Mouse (Mus musculus) kidney, embryonic 15.5 days (tissue): ENCODE results near the gene Efcab8. TPM values are rescaled to one million over a fixed set of nuclear protein-coding genes. Genes with fewer than 3 reads are reported as not detected.

ENCODE experiments used
- ATAC-seq: fragments of 200-750 bp; cut with Nextera tagmentation; replicated peaks from 2 replicates; pipeline ENCODE4 v1.8.0; 2017; ENCODE audit warnings: moderate TSS enrichment; ENCODE audit not compliant: low FRiP score
- H3K27ac ChIP-seq: fragments of 300-500 bp; sonication (generic); 2 replicates; pipeline ENCODE4 v1.5.1; 2015; ENCODE audit warnings: mild to moderate bottlenecking, inconsistent platforms
- H3K27me3 ChIP-seq: fragments of 300-500 bp; sonication (generic); 2 replicates; pipeline ENCODE4 v1.6.1; 2015; ENCODE audit warnings: inconsistent platforms
- H3K36me3 ChIP-seq: fragments of 300-500 bp; sonication (generic); 2 replicates; pipeline ENCODE4 v1.6.1; 2015; ENCODE audit warnings: inconsistent platforms
- H3K4me1 ChIP-seq: fragments of 300-500 bp; sonication (generic); 2 replicates; pipeline ENCODE4 v1.6.1; 2015; ENCODE audit warnings: inconsistent platforms
- H3K4me2 ChIP-seq: fragments of 300-500 bp; sonication (generic); 2 replicates; pipeline ENCODE4 v1.6.1; 2015; ENCODE audit warnings: moderate library complexity, mild to moderate bottlenecking, inconsistent platforms
- H3K4me3 ChIP-seq: fragments of 300-500 bp; sonication (generic); replicated peaks from 2 replicates; pipeline ENCODE4 v1.5.1; 2015; ENCODE audit warnings: mild to moderate bottlenecking, inconsistent platforms
- H3K9ac ChIP-seq: fragments of 300-500 bp; sonication (generic); 2 replicates; pipeline ENCODE4 v1.6.1; 2015; ENCODE audit warnings: mild to moderate bottlenecking, inconsistent platforms
- H3K9me3 ChIP-seq: fragments of 300-500 bp; sonication (generic); replicated peaks from 2 replicates; pipeline ENCODE4 v1.6.1; 2016; ENCODE audit warnings: inconsistent platforms
- WGBS: fragments of 180-500 bp; shearing (Covaris S2); methylation state at CpG from one replicate; pipeline ENCODE4 v1.1.7; 2015; ENCODE audit warnings: mixed read lengths; 5-methylcytosine and 5-hydroxymethylcytosine counted together
- polyA plus RNA-seq: library from polyadenylated mRNA; unstranded; fragments of >200 nt; fragmentation: Nextera tagmentation; extraction: Ambion mirVana; gene quantifications from 2 replicates; pipeline ENCODE4 v1.2.1, GENCODE M21; 2015

Gene Efcab8
- polyA plus RNA-seq, 1 experiment from 2014 or later = not detected

- no peak overlapping the region for H3K9ac ChIP-seq
- no peaks in the 10 kb centered on the region for H3K36me3 ChIP-seq
- H3K4me1 ChIP-seq = no peaks in the 10 kb centered on the region
- H3K4me3 ChIP-seq = no peak overlapping the region
- no peak overlapping the region for H3K27ac ChIP-seq
- no peaks in the 10 kb centered on the region for H3K27me3 ChIP-seq
- WGBS = 77% methylated on average over 8 of the region's 8 CpGs
- no peak for ATAC-seq
- H3K4me2 ChIP-seq = no peak overlapping the region
- no peaks in the 10 kb centered on the region for H3K9me3 ChIP-seq
These were observed 47.6 kb downstream of the Efcab8 start for GRCm38 (mm10) chr2:153827171-153827830.

- H3K27ac ChIP-seq = no peak overlapping the region
- no peaks in the 10 kb centered on the region for H3K9me3 ChIP-seq
- no peaks in the 10 kb centered on the region for H3K27me3 ChIP-seq
- no peak overlapping the region for H3K4me2 ChIP-seq
- H3K9ac ChIP-seq = no peak overlapping the region
- no peak for ATAC-seq
- H3K4me3 ChIP-seq = no peak overlapping the region
- WGBS = 83% methylated on average over 7 of the region's 7 CpGs
- no peaks in the 10 kb centered on the region for H3K36me3 ChIP-seq
- no peaks in the 10 kb centered on the region for H3K4me1 ChIP-seq
These were observed 49.0 kb downstream of the Efcab8 start for GRCm38 (mm10) chr2:153828704-153829103.

GRCm38 (mm10) chr2:153833291-153833690 is 53.6 kb downstream of the Efcab8 start:
- H3K9ac ChIP-seq = no peak overlapping the region
- no peaks in the 10 kb centered on the region for H3K36me3 ChIP-seq
- H3K4me3 ChIP-seq = no peak overlapping the region
- ATAC-seq = no peak
- no peak overlapping the region for H3K27ac ChIP-seq
- no peaks in the 10 kb centered on the region for H3K9me3 ChIP-seq
- WGBS = 91% methylated on average over 8 of the region's 8 CpGs
- no peaks in the 10 kb centered on the region for H3K27me3 ChIP-seq
- H3K4me1 ChIP-seq = no peaks in the 10 kb centered on the region
- no peak overlapping the region for H3K4me2 ChIP-seq

- H3K4me3 ChIP-seq = no peak overlapping the region
- H3K4me1 ChIP-seq = no peaks in the 10 kb centered on the region
- WGBS = 85% methylated on average over 8 of the region's 8 CpGs
- no peaks in the 10 kb centered on the region for H3K27me3 ChIP-seq
- H3K36me3 ChIP-seq = no peaks in the 10 kb centered on the region
- ATAC-seq = no peak
- H3K9ac ChIP-seq = no peak overlapping the region
- H3K4me2 ChIP-seq = no peak overlapping the region
- H3K27ac ChIP-seq = no peak overlapping the region
- H3K9me3 ChIP-seq = no peaks in the 10 kb centered on the region
These were observed 63.1 kb downstream of the Efcab8 start for GRCm38 (mm10) chr2:153842854-153843253.

GRCm38 (mm10) chr2:153848389-153848788 is 68.7 kb downstream of the Efcab8 start:
- H3K9ac ChIP-seq = no peak overlapping the region
- H3K4me2 ChIP-seq = no peak overlapping the region
- WGBS = 52% methylated on average over 3 of the region's 3 CpGs
- no peaks in the 10 kb centered on the region for H3K9me3 ChIP-seq
- ATAC-seq = no peak
- H3K4me3 ChIP-seq = no peak overlapping the region
- no peak overlapping the region for H3K27ac ChIP-seq
- H3K27me3 ChIP-seq = no peaks in the 10 kb centered on the region
- H3K36me3 ChIP-seq = no peaks in the 10 kb centered on the region
- no peaks in the 10 kb centered on the region for H3K4me1 ChIP-seq

GRCm38 (mm10) chr2:153850351-153851029 is 70.8 kb downstream of the Efcab8 start:
- no peaks in the 10 kb centered on the region for H3K27me3 ChIP-seq
- H3K4me3 ChIP-seq = no peak overlapping the region
- H3K9ac ChIP-seq = no peak overlapping the region
- no peak for ATAC-seq
- no peaks in the 10 kb centered on the region for H3K4me1 ChIP-seq
- no peak overlapping the region for H3K27ac ChIP-seq
- no peaks in the 10 kb centered on the region for H3K9me3 ChIP-seq
- no peak overlapping the region for H3K4me2 ChIP-seq
- 83% methylated on average over 6 of the region's 6 CpGs for WGBS
- H3K36me3 ChIP-seq = no peaks in the 10 kb centered on the region

- Histone ChIP-seq H3K4me2 (no peak overlapping the region), H3K9ac (no peak overlapping the region), H3K4me3 (no peak overlapping the region), H3K9me3 (no peaks in the 10 kb centered on the region), H3K27ac (no peak overlapping the region), H3K4me1 (no peaks in the 10 kb centered on the region), H3K36me3 (no peaks in the 10 kb centered on the region), H3K27me3 (no peaks in the 10 kb centered on the region)
- no peak for ATAC-seq
- 42% methylated on average over 4 of the region's 4 CpGs for WGBS
These were observed 71.3 kb downstream of the Efcab8 start for GRCm38 (mm10) chr2:153851030-153851360.

- 39% methylated on average over 5 of the region's 5 CpGs for WGBS
- H3K9ac ChIP-seq = no peak overlapping the region
These were observed 73.8 kb downstream of the Efcab8 start for GRCm38 (mm10) chr2:153853544-153853943.

GRCm38 (mm10) chr2:153859581-153859980 is 79.8 kb downstream of the Efcab8 start:
- ATAC-seq = no peak
- Histone ChIP-seq H3K9me3 (no peaks in the 10 kb centered on the region), H3K27me3 (no peaks in the 10 kb centered on the region), H3K36me3 (no peaks in the 10 kb centered on the region), H3K4me1 (no peaks in the 10 kb centered on the region), H3K27ac (no peak overlapping the region), H3K4me2 (no peak overlapping the region), H3K4me3 (no peak overlapping the region), H3K9ac (no peak overlapping the region)
- 79% methylated on average over 2 of the region's 2 CpGs for WGBS

More at GRCm38 (mm10) chr2:153853544-153853943, 73.8 kb downstream of the Efcab8 start:
- Histone ChIP-seq H3K36me3 (no peaks in the 10 kb centered on the region), H3K9me3 (no peaks in the 10 kb centered on the region), H3K4me2 (no peak overlapping the region), H3K4me3 (no peak overlapping the region), H3K4me1 (no peaks in the 10 kb centered on the region), H3K27me3 (no peaks in the 10 kb centered on the region), H3K27ac (no peak overlapping the region)
- no peak for ATAC-seq

- Histone ChIP-seq H3K27me3 (no peaks in the 10 kb centered on the region), H3K9me3 (no peaks in the 10 kb centered on the region), H3K27ac (no peak overlapping the region), H3K9ac (no peak overlapping the region), H3K4me3 (no peak overlapping the region), H3K36me3 (no peaks in the 10 kb centered on the region), H3K4me1 (no peaks in the 10 kb centered on the region), H3K4me2 (no peak overlapping the region)
- ATAC-seq = no peak
- 78% methylated on average over 11 of the region's 11 CpGs for WGBS
These were observed 80.6 kb downstream of the Efcab8 start for GRCm38 (mm10) chr2:153860315-153860714.

- no peak overlapping the region for H3K27ac ChIP-seq
- no peaks in the 10 kb centered on the region for H3K9me3 ChIP-seq
- ATAC-seq = no peak
- H3K36me3 ChIP-seq = no peaks in the 10 kb centered on the region
- H3K4me1 ChIP-seq = no peaks in the 10 kb centered on the region
- no peaks in the 10 kb centered on the region for H3K27me3 ChIP-seq
- no peak overlapping the region for H3K4me2 ChIP-seq
- no peak overlapping the region for H3K4me3 ChIP-seq
- 52% methylated on average over 3 of the region's 3 CpGs for WGBS
- no peak overlapping the region for H3K9ac ChIP-seq
These were observed 81.0 kb downstream of the Efcab8 start for GRCm38 (mm10) chr2:153860715-153861114.

GRCm38 (mm10) chr2:153861960-153862359 is 82.2 kb downstream of the Efcab8 start:
- Histone ChIP-seq H3K36me3 (no peaks in the 10 kb centered on the region), H3K27me3 (no peaks in the 10 kb centered on the region), H3K4me1 (no peaks in the 10 kb centered on the region), H3K4me2 (no peak overlapping the region), H3K27ac (no peak overlapping the region), H3K9me3 (no peaks in the 10 kb centered on the region), H3K9ac (no peak overlapping the region), H3K4me3 (no peak overlapping the region)
- 72% methylated on average over 3 of the region's 3 CpGs for WGBS
- no peak for ATAC-seq

- no peak within 1 kb of the TSS for H3K4me3 ChIP-seq
- no peaks in the 10 kb centered on the region for H3K4me1 ChIP-seq
- no peaks in the 10 kb centered on the region for H3K9me3 ChIP-seq
- 91% methylated on average over 4 of the region's 4 CpGs for WGBS
- H3K9ac ChIP-seq = no peak within 1 kb of the TSS
- no peak within 1 kb of the TSS for H3K4me2 ChIP-seq
- H3K27ac ChIP-seq = no peak within 1 kb of the TSS
- no peak for ATAC-seq
- H3K36me3 ChIP-seq = no peaks in the 10 kb centered on the region
- no peaks in the 10 kb centered on the region for H3K27me3 ChIP-seq
These were observed 91.3 kb downstream of the Efcab8 start, which contains the start of gene Sun5 for GRCm38 (mm10) chr2:153870984-153871383. Sun5 (minus strand) TSS chr2:153871084.
